Mouse (Mus musculus): ENCODE measurements around the gene Capn9. TPM values are rescaled to one million over a fixed set of nuclear protein-coding genes. Genes with fewer than 3 reads are reported as not detected.

Gene Capn9
- polyA plus RNA-seq, 1 experiment from 2014 or later = 0.26 TPM

- Histone ChIP-seq H3K4me3 (no peak overlapping the region), H3K4me1 (replicated peaks) (peaks cover 5% of the 10 kb centered on the region; the same call in 1 of the 2 replicates), H3K9ac (no peak overlapping the region), H3K27me3 (no peaks in the 10 kb centered on the region), H3K9me3 (no peaks in the 10 kb centered on the region), H3K27ac (replicated peaks) (0 out of 2 replicates have a peak overlapping the region, but pooled peaks have one; percentile 18), H3K4me2 (no peak overlapping the region), H3K36me3 (no peaks in the 10 kb centered on the region)
- 0 out of 2 replicates have a peak, but pooled peaks have one; percentile 44 for ATAC-seq (ENCODE audit: low FRiP score, low read depth)
- WGBS = 61% methylated on average over 15 of the region's 15 CpGs
Observed at GRCm38 (mm10) chr8:124573552-124574340, 2.2 kb upstream of the Capn9 start.

GRCm38 (mm10) chr8:124576751-124577150 lies 840 bp downstream of the Capn9 start:
- Histone ChIP-seq H3K36me3 (no peaks in the 10 kb centered on the region), H3K27ac (replicated peaks) (no peak overlapping the region), H3K4me1 (replicated peaks) (peaks cover 5% of the 10 kb centered on the region; the same call in 1 of the 2 replicates), H3K4me2 (no peak overlapping the region), H3K9ac (no peak overlapping the region), H3K9me3 (no peaks in the 10 kb centered on the region), H3K4me3 (no peak overlapping the region), H3K27me3 (no peaks in the 10 kb centered on the region)
- ATAC-seq (ENCODE audit: low FRiP score, low read depth) = no peak
- 92% methylated on average over 1 of the region's 1 CpGs for WGBS

DNA sequence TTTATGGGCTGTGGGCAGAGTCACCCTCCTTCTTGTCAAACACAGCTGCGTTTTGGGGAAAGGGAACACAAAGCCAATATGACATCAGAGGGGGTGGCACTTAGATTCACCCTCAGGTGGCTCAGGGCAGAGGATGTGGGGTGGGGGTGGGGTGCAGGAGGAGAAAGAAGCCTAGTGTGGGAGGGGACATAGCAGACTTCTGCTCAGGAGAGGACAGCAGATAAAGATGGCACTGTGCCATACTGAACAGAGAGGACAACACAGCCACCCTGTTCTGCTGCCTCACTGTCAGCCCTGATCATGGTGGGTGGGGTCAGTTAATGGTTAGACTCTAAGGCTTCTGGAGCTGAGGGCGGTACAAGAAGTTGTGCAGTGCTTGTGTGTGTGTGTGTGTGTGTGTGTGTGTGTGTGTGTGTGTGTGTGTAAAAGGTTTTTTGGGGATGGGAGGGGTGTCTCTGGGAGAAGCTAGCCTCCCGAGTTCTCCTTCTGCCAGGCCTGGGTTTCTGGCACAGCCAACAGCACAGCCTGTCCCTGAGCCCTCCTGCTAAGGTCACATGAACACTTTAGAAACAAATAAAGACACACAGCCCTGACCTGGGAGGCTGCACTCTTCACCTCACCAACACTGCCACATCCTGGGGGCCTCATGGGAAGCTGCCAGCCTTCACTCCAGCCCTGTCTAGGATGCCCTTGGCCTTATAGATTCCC lies 10.0 kb downstream of the Capn9 start:
- Histone ChIP-seq H3K36me3 (no peaks in the 10 kb centered on the region), H3K27me3 (no peaks in the 10 kb centered on the region), H3K4me2 (no peak overlapping the region), H3K4me3 (no peak overlapping the region), H3K27ac (replicated peaks) (0 out of 2 replicates have a peak overlapping the region, but pooled peaks have one; percentile 14), H3K4me1 (replicated peaks) (0 out of 2 replicates have a peak, but pooled peaks cover 3% of the 10 kb centered on the region), H3K9me3 (no peaks in the 10 kb centered on the region), H3K9ac (no peak overlapping the region)
- peak; percentile 51; the same call in 1 of the 2 replicates for ATAC-seq (ENCODE audit: low FRiP score, low read depth)
- WGBS = 45% methylated on average over 3 of the region's 3 CpGs

DNA sequence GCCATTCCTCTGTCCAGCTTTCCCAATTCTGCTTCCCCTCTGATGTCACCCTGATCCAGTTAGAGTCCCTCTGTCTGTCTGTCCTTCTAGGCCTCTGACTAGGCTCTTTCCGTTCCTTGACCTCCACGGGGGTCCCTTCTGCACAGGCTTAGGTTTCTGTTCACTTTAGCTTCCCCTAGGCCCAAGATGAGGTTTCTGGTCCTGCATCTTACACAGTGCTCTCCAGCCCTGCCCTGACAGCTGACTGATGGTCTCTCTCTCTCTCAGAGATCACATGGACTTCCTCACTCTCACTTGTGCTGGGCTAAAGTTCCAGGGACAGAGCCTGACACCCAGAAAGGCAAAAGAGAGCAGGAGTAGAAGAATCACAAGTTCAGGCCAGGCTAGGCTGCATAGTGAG lies 10.6 kb downstream of the Capn9 start:
- no peaks in the 10 kb centered on the region for H3K27me3 ChIP-seq
- WGBS = 80% methylated on average over 2 of the region's 2 CpGs
- H3K4me3 ChIP-seq = no peak overlapping the region
- 0 out of 2 replicates have a peak overlapping the region, but pooled peaks have one; percentile 14 for H3K27ac ChIP-seq (replicated peaks)
- H3K9ac ChIP-seq = no peak overlapping the region
- H3K4me2 ChIP-seq = no peak overlapping the region
- no peak for ATAC-seq (ENCODE audit: low FRiP score, low read depth)
- 0 out of 2 replicates have a peak, but pooled peaks cover 3% of the 10 kb centered on the region for H3K4me1 ChIP-seq (replicated peaks)
- H3K9me3 ChIP-seq = no peaks in the 10 kb centered on the region
- H3K36me3 ChIP-seq = no peaks in the 10 kb centered on the region

GRCm38 (mm10) chr8:124589393-124589792 lies 13.5 kb downstream of the Capn9 start:
- 83% methylated on average over 4 of the region's 4 CpGs for WGBS
- no peaks in the 10 kb centered on the region for H3K9me3 ChIP-seq
- no peak overlapping the region for H3K4me3 ChIP-seq
- 0 out of 2 replicates have a peak, but pooled peaks cover 3% of the 10 kb centered on the region for H3K4me1 ChIP-seq (replicated peaks)
- H3K4me2 ChIP-seq = no peak overlapping the region
- H3K27ac ChIP-seq (replicated peaks) = no peak overlapping the region
- no peaks in the 10 kb centered on the region for H3K36me3 ChIP-seq
- no peak for ATAC-seq (ENCODE audit: low FRiP score, low read depth)
- H3K9ac ChIP-seq = no peak overlapping the region
- H3K27me3 ChIP-seq = no peaks in the 10 kb centered on the region

DNA sequence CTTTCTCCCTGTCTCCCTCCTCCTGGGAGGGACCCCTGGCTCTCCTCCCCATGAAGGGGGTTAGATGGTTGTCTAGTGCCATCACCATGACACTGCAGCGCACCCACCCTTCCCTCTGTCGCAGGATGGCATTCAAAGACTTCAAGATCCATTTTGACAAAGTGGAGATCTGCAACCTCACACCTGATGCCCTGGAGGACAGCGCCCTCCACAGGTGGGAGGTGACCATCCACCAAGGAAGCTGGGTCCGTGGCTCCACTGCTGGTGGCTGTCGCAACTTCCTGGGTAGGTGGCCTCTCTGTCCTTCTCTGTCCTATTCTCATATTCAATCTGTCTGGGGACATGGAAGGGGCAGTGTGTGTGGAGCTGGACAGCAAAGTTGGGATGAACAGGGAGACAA lies 28.2 kb downstream of the Capn9 start:
- Histone ChIP-seq H3K27ac (replicated peaks) (no peak overlapping the region), H3K36me3 (no peaks in the 10 kb centered on the region), H3K9me3 (no peaks in the 10 kb centered on the region), H3K27me3 (no peaks in the 10 kb centered on the region), H3K4me3 (no peak overlapping the region), H3K9ac (no peak overlapping the region), H3K4me1 (replicated peaks) (no peaks in the 10 kb centered on the region), H3K4me2 (no peak overlapping the region)
- no peak for ATAC-seq (ENCODE audit: low FRiP score, low read depth)
- 79% methylated on average over 5 of the region's 5 CpGs for WGBS

DNA sequence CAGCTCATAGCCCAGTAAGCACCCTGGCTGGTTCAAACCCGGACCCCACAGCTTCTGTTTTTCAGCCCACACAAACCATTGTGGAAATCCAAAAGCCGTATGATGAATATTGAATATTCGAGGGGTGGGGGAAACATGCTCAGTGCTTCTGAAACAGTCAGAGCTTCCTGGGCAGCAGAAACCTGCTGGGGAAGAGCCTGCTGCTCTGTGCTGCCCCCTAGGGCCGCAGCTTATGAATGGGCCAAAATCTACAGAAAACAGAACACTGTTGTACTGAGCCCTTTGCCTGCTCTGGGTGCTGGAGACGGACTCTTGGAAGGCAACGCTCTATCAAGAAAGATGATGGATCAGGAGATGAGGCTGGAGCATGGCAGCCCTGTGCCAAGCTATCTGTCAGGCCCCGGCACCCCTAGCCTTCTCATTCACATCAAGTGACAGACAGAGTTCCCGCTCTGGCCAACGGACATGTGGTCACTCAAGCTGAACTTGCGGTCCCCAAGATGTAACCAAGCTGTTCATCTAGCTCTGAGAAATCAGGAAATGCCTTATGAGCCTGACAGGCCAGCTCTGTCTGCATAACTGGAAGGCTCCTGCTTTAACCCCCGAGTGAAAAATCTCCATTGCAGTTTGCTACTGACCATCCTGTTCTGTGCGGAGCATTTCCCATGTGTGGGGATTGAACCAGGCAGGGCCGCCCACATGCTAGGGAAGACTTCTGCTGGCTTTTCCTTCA lies 32.5 kb downstream of the Capn9 start:
- WGBS = 75% methylated on average over 13 of the region's 13 CpGs
- H3K9ac ChIP-seq = no peak overlapping the region
- H3K27ac ChIP-seq (replicated peaks) = no peak overlapping the region

GRCm38 (mm10) chr8:124608972-124609353 lies 33.1 kb downstream of the Capn9 start:
- WGBS = 79% methylated on average over 9 of the region's 9 CpGs
- Histone ChIP-seq H3K4me3 (no peak overlapping the region), H3K9ac (no peak overlapping the region), H3K27ac (replicated peaks) (no peak overlapping the region), H3K4me2 (no peak overlapping the region), H3K9me3 (no peaks in the 10 kb centered on the region), H3K4me1 (replicated peaks) (no peaks in the 10 kb centered on the region), H3K27me3 (no peaks in the 10 kb centered on the region), H3K36me3 (no peaks in the 10 kb centered on the region)
- ATAC-seq (ENCODE audit: low FRiP score, low read depth) = no peak

More for the DNA sequence above, 32.5 kb downstream of the Capn9 start:
- ATAC-seq (ENCODE audit: low FRiP score, low read depth) = no peak
- Histone ChIP-seq H3K4me1 (replicated peaks) (no peaks in the 10 kb centered on the region), H3K4me3 (no peak overlapping the region), H3K27me3 (no peaks in the 10 kb centered on the region), H3K4me2 (no peak overlapping the region), H3K9me3 (no peaks in the 10 kb centered on the region), H3K36me3 (no peaks in the 10 kb centered on the region)

DNA sequence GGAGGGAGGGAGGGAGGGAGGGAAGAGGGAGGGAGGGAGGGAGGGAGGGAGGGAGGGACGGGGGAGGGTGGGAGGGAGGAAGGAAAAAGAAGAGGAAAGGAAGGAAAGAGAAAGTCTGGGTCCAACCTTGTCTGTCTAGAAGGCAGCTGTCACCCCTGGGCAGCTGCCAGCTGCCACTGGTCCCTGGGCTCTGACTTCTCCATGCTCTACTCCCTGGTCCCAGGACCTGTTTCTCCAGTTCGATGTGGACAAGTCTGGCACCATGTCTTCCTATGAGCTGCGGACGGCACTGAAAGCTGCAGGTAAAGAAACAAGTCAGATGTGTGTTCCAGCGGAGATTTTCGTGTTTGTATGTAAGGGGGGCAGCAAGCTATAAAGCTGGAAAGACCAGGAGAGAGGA lies 38.4 kb downstream of the Capn9 start:
- H3K27ac ChIP-seq (replicated peaks) = no peak overlapping the region
- no peak overlapping the region for H3K4me2 ChIP-seq
- H3K4me1 ChIP-seq (replicated peaks) = peaks cover 8% of the 10 kb centered on the region; the same call in 1 of the 2 replicates
- H3K27me3 ChIP-seq = no peaks in the 10 kb centered on the region
- ATAC-seq (ENCODE audit: low FRiP score, low read depth) = no peak
- H3K36me3 ChIP-seq = no peaks in the 10 kb centered on the region
- H3K4me3 ChIP-seq = no peak overlapping the region
- H3K9me3 ChIP-seq = no peaks in the 10 kb centered on the region
- H3K9ac ChIP-seq = no peak overlapping the region
- WGBS = 87% methylated on average over 6 of the region's 6 CpGs

- Histone ChIP-seq H3K4me3 (peak overlapping the region; percentile 34), H3K9me3 (no peaks in the 10 kb centered on the region), H3K9ac (peak overlapping the region; percentile 12; the same call in 1 of the 2 replicates), H3K27ac (replicated peaks) (peak overlapping the region; percentile 62), H3K36me3 (no peaks in the 10 kb centered on the region), H3K27me3 (no peaks in the 10 kb centered on the region), H3K4me2 (peak overlapping the region; percentile 57), H3K4me1 (replicated peaks) (peaks cover 8% of the 10 kb centered on the region; the same call in 1 of the 2 replicates)
- peak; percentile 56 for ATAC-seq (ENCODE audit: low FRiP score, low read depth)
- WGBS = 10% methylated on average over 17 of the region's 17 CpGs
Observed at GRCm38 (mm10) chr8:124617266-124617869, 41.5 kb downstream of the Capn9 start.

- H3K4me1 ChIP-seq (replicated peaks) = peaks cover 8% of the 10 kb centered on the region; the same call in 1 of the 2 replicates
- H3K9ac ChIP-seq = no peak overlapping the region
- no peak overlapping the region for H3K4me2 ChIP-seq
- H3K27me3 ChIP-seq = no peaks in the 10 kb centered on the region
- WGBS = 46% methylated on average over 9 of the region's 9 CpGs
- H3K36me3 ChIP-seq = no peaks in the 10 kb centered on the region
- no peaks in the 10 kb centered on the region for H3K9me3 ChIP-seq
- no peak for ATAC-seq (ENCODE audit: low FRiP score, low read depth)
- H3K4me3 ChIP-seq = no peak overlapping the region
- H3K27ac ChIP-seq (replicated peaks) = peak overlapping the region; percentile 62; the same call in 1 of the 2 replicates
Observed at GRCm38 (mm10) chr8:124618252-124618651, 42.3 kb downstream of the Capn9 start.
